Mouse (Mus musculus): ENCODE measurements around the gene Slc35e2. TPM values are rescaled to one million over a fixed set of nuclear protein-coding genes. Genes with fewer than 3 reads are reported as not detected.

The Slc35e2 gene
- polyA plus RNA-seq, 1 experiment from 2014 or later = 3.1 TPM

DNA sequence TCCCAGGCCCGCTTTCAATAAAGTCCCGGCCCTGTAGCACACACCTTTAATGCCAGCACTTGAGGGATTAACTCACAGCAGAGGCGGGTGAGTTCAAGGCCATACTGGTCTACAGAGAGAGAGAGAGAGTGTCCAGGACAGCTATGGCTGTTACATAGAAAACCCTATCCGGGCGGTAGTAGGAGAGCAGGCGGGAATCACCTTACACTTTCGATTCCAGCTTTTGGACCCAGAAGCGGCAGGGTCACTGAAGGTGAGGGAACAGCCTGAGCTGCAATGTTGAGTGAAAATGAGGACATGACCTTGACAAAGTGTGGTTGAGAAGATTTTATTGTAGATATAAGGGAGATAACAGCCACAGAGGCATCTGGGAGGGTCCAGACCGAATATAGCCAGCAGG lies 27.3 kb upstream of the Slc35e2 start:
- TF ChIP-seq CTCF (IDR thresholded peaks at IDR 0.05) = no peak
- TF ChIP-seq EP300 (IDR thresholded peaks at IDR 0.05) = no peak
- 95% methylated on average over 9 of the region's 9 CpGs for WGBS
- no peaks in the 10 kb centered on the region for H3K27me3 ChIP-seq (replicated peaks; ENCODE audit: insufficient read depth, low read length)
- H3K4me1 ChIP-seq (ENCODE audit: insufficient read depth, low read depth, low read length) = no peaks in the 10 kb centered on the region
- H3K9me3 ChIP-seq (ENCODE audit: low read length) = no peaks in the 10 kb centered on the region
- ATAC-seq (no peak), DNase-seq (ENCODE audit: low spot score) (no peak)
- H3K9ac ChIP-seq (replicated peaks; ENCODE audit: low read depth) = no peak overlapping the region
- H3K4me3 ChIP-seq (ENCODE audit: low read depth, low read length) = no peak overlapping the region
- no peak overlapping the region for H3K27ac ChIP-seq (ENCODE audit: low read length)
- no peak overlapping the region for H3K4me2 ChIP-seq (replicated peaks; ENCODE audit: low read depth, low read length)
- peaks cover 10% of the 10 kb centered on the region; the same call in 1 of the 2 replicates for H3K36me3 ChIP-seq (ENCODE audit: insufficient read depth, low read length)

DNA sequence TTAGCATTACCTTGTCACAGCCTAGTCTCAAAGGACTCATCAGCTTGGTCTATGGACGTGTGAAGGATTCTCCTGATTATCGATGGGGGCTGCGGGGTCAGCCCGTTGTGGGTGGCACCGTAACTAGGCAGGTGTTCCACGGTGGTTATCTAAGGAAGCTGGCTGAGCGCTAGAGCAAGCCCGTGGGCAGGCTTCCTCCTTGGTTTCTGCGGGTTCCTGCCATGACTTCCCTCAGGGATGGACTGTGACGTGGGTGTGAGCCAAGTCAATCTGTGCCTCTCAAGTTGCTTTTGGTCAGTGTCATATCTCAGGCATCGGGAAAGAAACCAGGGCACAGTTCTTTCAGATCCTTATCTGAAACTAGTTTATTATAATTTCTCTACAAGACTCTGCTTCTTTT lies 26.3 kb upstream of the Slc35e2 start:
- TF ChIP-seq CTCF (IDR thresholded peaks at IDR 0.05) = no peak
- no peak for TF ChIP-seq EP300 (IDR thresholded peaks at IDR 0.05)

DNA sequence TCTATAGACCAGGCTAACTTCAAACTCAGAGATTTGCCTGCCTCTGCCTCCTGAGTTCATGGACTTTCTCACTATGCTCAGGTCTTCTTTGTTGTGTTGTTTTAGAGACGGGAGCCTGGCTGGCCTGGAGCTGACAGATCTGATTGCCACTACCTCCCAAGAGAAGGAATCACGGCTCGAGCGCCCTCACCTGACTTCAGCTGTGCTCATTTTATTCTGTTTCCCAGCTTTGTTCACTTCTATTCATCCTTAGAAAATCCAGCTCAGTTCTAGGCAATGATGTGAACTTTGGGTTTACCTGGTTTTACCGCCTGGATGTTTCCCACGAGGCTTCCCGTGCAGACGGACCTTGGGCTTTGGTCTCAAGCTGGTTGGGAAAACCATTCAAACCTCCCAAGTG lies 25.7 kb upstream of the Slc35e2 start:
- no peaks in the 10 kb centered on the region for H3K4me1 ChIP-seq (ENCODE audit: insufficient read depth, low read depth, low read length)
- no peak overlapping the region for H3K4me2 ChIP-seq (replicated peaks; ENCODE audit: low read depth, low read length)
- H3K27ac ChIP-seq (ENCODE audit: low read length) = no peak overlapping the region
- no peak overlapping the region for H3K4me3 ChIP-seq (ENCODE audit: low read depth, low read length)
- no peak for DNase-seq (ENCODE audit: low spot score)
- H3K36me3 ChIP-seq (ENCODE audit: insufficient read depth, low read length) = peaks cover 16% of the 10 kb centered on the region; the same call in 1 of the 2 replicates
- WGBS = 87% methylated on average over 8 of the region's 8 CpGs
- no peaks in the 10 kb centered on the region for H3K27me3 ChIP-seq (replicated peaks; ENCODE audit: insufficient read depth, low read length)
- TF ChIP-seq CTCF (IDR thresholded peaks at IDR 0.05) = no peak
- TF ChIP-seq EP300 (IDR thresholded peaks at IDR 0.05) = no peak
- ATAC-seq = no peak
- no peaks in the 10 kb centered on the region for H3K9me3 ChIP-seq (ENCODE audit: low read length)
- no peak overlapping the region for H3K9ac ChIP-seq (replicated peaks; ENCODE audit: low read depth)

More for the DNA sequence above, 26.3 kb upstream of the Slc35e2 start:
- Histone ChIP-seq H3K4me2 (replicated peaks; ENCODE audit: low read depth, low read length) (no peak overlapping the region), H3K27me3 (replicated peaks; ENCODE audit: insufficient read depth, low read length) (no peaks in the 10 kb centered on the region), H3K4me3 (ENCODE audit: low read depth, low read length) (no peak overlapping the region), H3K27ac (ENCODE audit: low read length) (no peak overlapping the region), H3K9ac (replicated peaks; ENCODE audit: low read depth) (no peak overlapping the region), H3K4me1 (ENCODE audit: insufficient read depth, low read depth, low read length) (no peaks in the 10 kb centered on the region), H3K36me3 (ENCODE audit: insufficient read depth, low read length) (peaks cover 16% of the 10 kb centered on the region; the same call in 1 of the 2 replicates), H3K9me3 (ENCODE audit: low read length) (no peaks in the 10 kb centered on the region)
- ATAC-seq (no peak), DNase-seq (ENCODE audit: low spot score) (no peak)
- WGBS = 78% methylated on average over 11 of the region's 11 CpGs

DNA sequence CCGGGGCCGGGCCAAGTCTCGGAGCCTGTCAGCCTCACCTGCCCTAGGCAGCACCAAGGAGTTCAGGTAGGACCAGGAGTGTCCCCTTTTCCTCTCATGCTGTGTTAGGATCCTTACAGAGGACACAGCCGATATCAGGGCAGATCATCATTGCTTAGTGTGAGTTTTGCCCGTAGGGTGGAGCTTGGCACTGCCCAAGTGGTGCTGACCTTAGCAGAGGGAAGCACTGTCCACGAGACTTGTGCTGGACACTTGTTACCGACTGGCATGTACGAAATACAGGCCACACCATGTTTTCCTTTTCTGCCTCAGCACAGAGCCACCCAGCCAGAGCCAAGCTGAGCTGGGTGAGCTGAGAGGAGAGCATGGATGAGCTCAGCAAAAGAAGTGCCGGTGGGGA lies 24.1 kb upstream of the Slc35e2 start:
- Histone ChIP-seq H3K9me3 (ENCODE audit: low read length) (no peaks in the 10 kb centered on the region), H3K4me1 (ENCODE audit: insufficient read depth, low read depth, low read length) (no peaks in the 10 kb centered on the region), H3K27ac (ENCODE audit: low read length) (no peak overlapping the region), H3K4me3 (ENCODE audit: low read depth, low read length) (no peak overlapping the region), H3K4me2 (replicated peaks; ENCODE audit: low read depth, low read length) (no peak overlapping the region), H3K27me3 (replicated peaks; ENCODE audit: insufficient read depth, low read length) (no peaks in the 10 kb centered on the region), H3K36me3 (ENCODE audit: insufficient read depth, low read length) (peaks cover 16% of the 10 kb centered on the region; the same call in 1 of the 2 replicates), H3K9ac (replicated peaks; ENCODE audit: low read depth) (no peak overlapping the region)
- TF ChIP-seq CTCF (IDR thresholded peaks at IDR 0.05) (no peak), EP300 (IDR thresholded peaks at IDR 0.05) (no peak)
- 90% methylated on average over 9 of the region's 9 CpGs for WGBS
- DNase-seq (ENCODE audit: low spot score) (no peak), ATAC-seq (no peak)

DNA sequence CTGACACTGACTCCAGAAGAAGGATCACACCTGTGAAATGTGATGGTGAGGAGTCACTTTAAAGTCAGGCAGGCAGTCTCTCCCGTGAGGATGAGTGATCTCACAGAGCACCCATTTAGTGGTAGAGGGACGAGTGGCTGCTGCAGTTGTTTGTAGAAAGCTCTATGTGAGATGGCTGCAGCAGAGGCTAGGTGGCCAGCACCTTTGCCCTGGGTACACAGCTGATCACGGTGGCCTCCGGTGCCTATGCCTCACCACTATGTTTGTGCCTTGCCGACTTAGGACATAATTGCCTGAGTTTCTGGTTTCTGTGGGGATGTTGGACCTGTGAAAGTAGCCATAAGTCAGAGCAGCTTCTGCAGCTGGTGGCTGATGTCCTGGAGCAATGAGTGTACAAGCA lies 23.5 kb upstream of the Slc35e2 start:
- DNase-seq (ENCODE audit: low spot score) (no peak), ATAC-seq (no peak)
- Histone ChIP-seq H3K4me3 (ENCODE audit: low read depth, low read length) (no peak overlapping the region), H3K9me3 (ENCODE audit: low read length) (no peaks in the 10 kb centered on the region), H3K9ac (replicated peaks; ENCODE audit: low read depth) (no peak overlapping the region), H3K27ac (ENCODE audit: low read length) (no peak overlapping the region), H3K4me2 (replicated peaks; ENCODE audit: low read depth, low read length) (no peak overlapping the region), H3K36me3 (ENCODE audit: insufficient read depth, low read length) (peaks cover 16% of the 10 kb centered on the region; the same call in 1 of the 2 replicates), H3K27me3 (replicated peaks; ENCODE audit: insufficient read depth, low read length) (no peaks in the 10 kb centered on the region), H3K4me1 (ENCODE audit: insufficient read depth, low read depth, low read length) (no peaks in the 10 kb centered on the region)
- no peak for TF ChIP-seq CTCF (IDR thresholded peaks at IDR 0.05)
- TF ChIP-seq EP300 (IDR thresholded peaks at IDR 0.05) = no peak
- WGBS = 82% methylated on average over 5 of the region's 5 CpGs

DNA sequence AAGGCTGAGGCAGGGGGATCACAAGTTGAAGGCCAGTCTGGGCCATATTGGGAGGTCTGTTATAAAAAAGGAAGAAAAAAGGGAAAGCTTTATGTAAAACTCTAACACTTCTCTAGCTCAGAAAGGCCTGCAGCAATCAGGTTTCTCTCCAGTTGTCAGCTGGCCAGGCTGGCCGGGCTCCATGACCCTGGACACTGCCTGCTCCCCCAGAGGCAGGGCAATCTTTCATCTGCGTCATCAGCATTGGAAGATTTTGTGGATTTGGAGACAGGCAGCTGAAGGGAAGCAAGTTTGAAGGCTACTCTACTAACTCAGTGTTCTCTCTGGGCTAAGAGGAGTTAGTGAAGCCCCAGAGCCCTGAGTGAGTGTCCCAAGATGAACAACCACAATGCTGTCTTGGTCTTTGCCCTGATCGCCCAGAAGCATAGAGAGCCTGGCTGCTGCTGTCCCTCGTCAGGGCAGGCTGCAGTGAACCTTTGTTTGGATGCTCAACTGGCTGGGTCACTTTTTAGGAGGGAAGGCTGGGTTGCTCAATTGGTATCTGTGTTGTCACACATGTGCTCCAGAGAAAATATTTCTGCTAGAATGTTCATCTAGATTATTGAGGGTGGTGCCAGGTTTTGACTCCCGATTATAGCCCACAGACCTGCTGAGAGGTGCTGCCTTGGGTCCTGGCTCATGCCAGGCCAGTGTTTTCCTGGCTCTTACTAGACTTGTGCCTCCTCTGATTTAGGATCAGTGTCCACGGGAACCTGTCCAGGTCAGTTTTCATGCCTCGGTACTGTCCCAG lies 22.7 kb upstream of the Slc35e2 start:
- WGBS = 80% methylated on average over 7 of the region's 7 CpGs
- TF ChIP-seq EP300 (IDR thresholded peaks at IDR 0.05) (no peak), CTCF (IDR thresholded peaks at IDR 0.05) (no peak)
- no peaks in the 10 kb centered on the region for H3K4me1 ChIP-seq (ENCODE audit: insufficient read depth, low read depth, low read length)
- H3K27ac ChIP-seq (ENCODE audit: low read length) = no peak overlapping the region
- H3K9me3 ChIP-seq (ENCODE audit: low read length) = no peaks in the 10 kb centered on the region
- DNase-seq (ENCODE audit: low spot score) = no peak
- no peak for ATAC-seq
- H3K9ac ChIP-seq (replicated peaks; ENCODE audit: low read depth) = no peak overlapping the region
- no peak overlapping the region for H3K4me3 ChIP-seq (ENCODE audit: low read depth, low read length)
- H3K27me3 ChIP-seq (replicated peaks; ENCODE audit: insufficient read depth, low read length) = no peaks in the 10 kb centered on the region
- H3K4me2 ChIP-seq (replicated peaks; ENCODE audit: low read depth, low read length) = no peak overlapping the region
- peaks cover 17% of the 10 kb centered on the region; the same call in 1 of the 2 replicates for H3K36me3 ChIP-seq (ENCODE audit: insufficient read depth, low read length)
